Mouse (Mus musculus): ENCODE measurements around the gene Apc2. TPM values are rescaled to one million over a fixed set of nuclear protein-coding genes. Genes with fewer than 3 reads are reported as not detected.
A peak's percentile ranks its signal among the peaks of the same experiment; 100 is the strongest.

Gene Apc2
- polyA plus RNA-seq, 1 experiment from 2014 or later = 0.74 TPM

DNA sequence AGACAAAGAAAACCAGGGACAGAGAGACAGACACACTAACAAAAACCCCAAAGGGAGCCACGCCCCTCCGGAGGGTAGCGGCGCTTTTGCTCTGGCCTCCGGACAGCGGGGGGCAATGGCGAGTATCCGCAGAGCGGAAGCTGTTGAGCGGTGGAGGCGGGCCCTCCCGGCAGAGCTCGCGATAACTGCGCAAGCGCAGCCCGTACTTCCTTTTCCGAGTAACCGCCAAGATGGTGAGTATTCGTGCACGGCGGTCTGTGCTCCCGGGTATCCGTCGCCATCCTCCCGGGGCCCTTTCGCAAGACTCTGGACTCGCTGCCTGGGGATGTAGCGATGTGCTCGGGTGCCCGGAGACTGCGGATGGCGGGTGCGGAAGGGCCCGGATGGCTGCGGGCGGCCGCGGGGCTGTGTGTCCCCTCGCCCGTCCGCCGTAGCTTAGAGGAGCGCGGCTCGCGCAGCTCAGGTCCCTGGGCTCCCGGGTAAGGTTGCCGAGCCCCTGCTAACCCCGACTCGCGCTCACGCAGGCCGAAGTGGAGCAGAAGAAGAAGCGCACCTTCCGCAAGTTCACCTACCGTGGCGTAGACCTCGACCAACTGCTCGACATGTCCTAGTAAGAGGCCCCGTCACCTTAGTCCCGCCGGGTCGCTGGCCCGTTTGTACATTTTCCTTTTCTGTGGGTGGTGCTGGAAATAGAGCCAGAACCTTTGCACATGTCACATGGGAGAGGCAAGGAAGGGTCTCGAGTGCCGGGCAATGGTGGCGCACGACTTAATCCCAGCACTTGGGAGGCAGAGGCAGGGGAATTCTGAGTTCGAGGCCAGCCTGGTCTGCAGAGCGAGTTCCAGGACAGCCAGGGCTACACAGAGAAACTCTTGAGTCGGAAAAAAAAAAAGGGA, 3.3 kb upstream of the Apc2 start, which contains the start of gene Rps15:
Rps15 (plus strand) TSS at position 203 of the 896 bp plus-strand sequence.
- H3K9me3 ChIP-seq = no peaks in the 10 kb centered on the region
- WGBS = under 1% methylated on average over 72 of the region's 72 CpGs

DNA sequence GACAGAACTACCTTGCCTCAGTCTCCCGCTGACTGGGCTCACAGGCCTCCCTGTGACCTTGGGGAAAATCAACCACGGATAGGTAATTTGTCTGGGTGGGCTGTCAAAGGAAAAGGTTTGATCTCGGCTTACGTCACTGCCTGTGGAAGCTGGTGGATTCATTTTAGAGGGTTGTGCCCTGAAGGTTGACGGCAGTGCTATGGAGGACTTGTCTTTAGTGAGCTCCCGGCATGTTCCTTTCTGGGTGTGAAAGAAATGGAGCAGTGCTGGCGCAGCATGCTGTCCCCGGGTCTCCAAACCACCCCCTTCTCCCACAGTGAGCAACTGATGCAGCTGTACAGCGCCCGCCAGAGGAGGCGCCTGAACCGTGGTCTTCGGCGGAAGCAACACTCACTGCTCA, 2.5 kb upstream of the Apc2 start:
- Histone ChIP-seq H3K36me3 (peaks cover 32% of the 10 kb centered on the region), H3K27ac (peak overlapping the region; percentile 98), H3K9me3 (no peaks in the 10 kb centered on the region), H3K4me3 (peak overlapping the region; percentile 91), H3K27me3 (ENCODE audit: insufficient read depth, poor library complexity, severe bottlenecking) (peaks cover 21% of the 10 kb centered on the region), H3K4me1 (peaks cover 48% of the 10 kb centered on the region)
- WGBS = 38% methylated on average over 14 of the region's 14 CpGs
- DNase-seq (ENCODE audit: low spot score) = no peak

More for the DNA sequence above, 3.3 kb upstream of the Apc2 start, which contains the start of gene Rps15:
- Histone ChIP-seq H3K4me3 (peak within 1 kb of the TSS; percentile 91), H3K27me3 (ENCODE audit: insufficient read depth, poor library complexity, severe bottlenecking) (peaks cover 13% of the 10 kb centered on the region), H3K27ac (peak within 1 kb of the TSS; percentile 98), H3K4me1 (peaks cover 47% of the 10 kb centered on the region), H3K36me3 (peaks cover 38% of the 10 kb centered on the region)
- peak; percentile 97 for DNase-seq (ENCODE audit: low spot score)

DNA sequence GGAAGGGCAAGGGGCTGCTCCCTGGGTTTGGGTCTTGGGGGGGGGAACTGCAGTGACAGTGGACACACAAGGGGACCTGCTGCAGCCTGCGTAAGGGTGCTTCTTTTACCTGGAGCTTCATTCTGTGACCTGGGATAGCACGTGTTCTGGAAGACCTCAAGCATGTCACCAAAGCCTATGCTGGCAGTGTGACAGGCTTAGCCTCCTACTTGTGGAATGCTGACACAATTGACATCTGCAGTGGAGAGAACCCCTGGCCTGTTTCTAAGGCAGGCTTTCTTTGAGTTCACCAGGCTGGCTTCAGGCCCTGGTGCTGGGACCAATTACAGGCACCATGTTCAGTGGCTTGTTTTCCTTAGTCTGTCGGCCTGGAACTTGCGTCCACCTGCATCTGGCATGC, 1.5 kb upstream of the Apc2 start:
- H3K36me3 ChIP-seq = peaks cover 22% of the 10 kb centered on the region
- H3K9me3 ChIP-seq = no peaks in the 10 kb centered on the region

DNA sequence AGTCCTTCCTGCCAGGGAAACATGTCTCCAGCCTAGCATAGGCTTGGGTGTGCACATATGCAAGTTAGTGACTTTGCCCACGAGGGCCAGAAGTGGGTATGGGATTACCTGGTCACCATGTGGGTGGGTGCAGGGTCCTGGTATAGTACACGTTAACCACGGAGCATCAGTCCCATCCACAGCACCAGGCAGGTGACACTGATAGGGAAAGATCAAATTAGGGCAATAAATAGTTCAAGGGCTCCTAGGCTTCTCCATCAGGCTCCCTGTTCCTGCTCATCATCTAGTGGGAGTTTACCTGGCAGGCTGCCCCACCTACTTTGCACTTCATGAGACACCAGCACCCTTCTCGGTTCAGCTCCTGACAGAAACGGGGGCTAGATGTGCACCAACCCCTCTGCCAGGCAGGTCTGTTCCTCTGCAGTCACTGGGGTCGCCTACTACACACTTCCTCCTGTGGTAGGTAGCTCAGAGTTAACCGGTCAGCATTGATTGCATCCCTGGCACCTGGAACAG, 931 bp upstream of the Apc2 start:
- no peaks in the 10 kb centered on the region for H3K9me3 ChIP-seq
- H3K4me3 ChIP-seq = peak overlapping the region; percentile 91; the same call in 1 of the 2 replicates
- H3K4me1 ChIP-seq = peaks cover 52% of the 10 kb centered on the region
- peaks cover 36% of the 10 kb centered on the region for H3K27me3 ChIP-seq (ENCODE audit: insufficient read depth, poor library complexity, severe bottlenecking)
- no peak for DNase-seq (ENCODE audit: low spot score)
- 48% methylated on average over 7 of the region's 7 CpGs for WGBS
- peaks cover 21% of the 10 kb centered on the region for H3K36me3 ChIP-seq
- no peak overlapping the region for H3K27ac ChIP-seq

More for the DNA sequence above, 1.5 kb upstream of the Apc2 start:
- Histone ChIP-seq H3K4me3 (peak overlapping the region; percentile 91; the same call in 1 of the 2 replicates), H3K27ac (no peak overlapping the region), H3K4me1 (peaks cover 52% of the 10 kb centered on the region), H3K27me3 (ENCODE audit: insufficient read depth, poor library complexity, severe bottlenecking) (peaks cover 31% of the 10 kb centered on the region)
- 70% methylated on average over 4 of the region's 4 CpGs for WGBS
- DNase-seq (ENCODE audit: low spot score) = no peak

DNA sequence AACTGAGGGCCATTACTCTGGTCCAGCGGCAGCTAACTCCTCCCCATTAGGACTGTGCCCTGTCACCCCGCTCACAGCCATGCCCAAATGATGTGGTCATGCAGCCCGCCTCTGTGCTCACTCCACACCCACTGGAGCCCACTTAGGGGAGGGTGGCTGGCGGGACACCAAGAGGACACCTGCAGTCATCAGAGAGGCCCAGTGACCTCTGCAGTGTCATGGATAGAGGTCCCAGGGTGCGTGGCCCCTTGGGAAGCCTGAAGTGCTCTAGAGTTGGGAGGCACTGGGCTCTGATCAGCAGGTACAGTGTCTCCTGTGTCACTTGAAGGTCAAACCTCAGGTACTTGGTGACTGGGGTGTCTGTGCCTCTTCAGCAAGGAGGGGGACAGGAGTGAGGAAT, 1.0 kb downstream of the Apc2 start:
- no peak overlapping the region for H3K27ac ChIP-seq
- WGBS = 75% methylated on average over 5 of the region's 5 CpGs
- H3K9me3 ChIP-seq = no peaks in the 10 kb centered on the region
- H3K4me1 ChIP-seq = peaks cover 53% of the 10 kb centered on the region
- H3K4me3 ChIP-seq = peak overlapping the region; percentile 58; the same call in 1 of the 2 replicates
- H3K36me3 ChIP-seq = peaks cover 21% of the 10 kb centered on the region
- no peak for DNase-seq (ENCODE audit: low spot score)
- peaks cover 56% of the 10 kb centered on the region for H3K27me3 ChIP-seq (ENCODE audit: insufficient read depth, poor library complexity, severe bottlenecking)

DNA sequence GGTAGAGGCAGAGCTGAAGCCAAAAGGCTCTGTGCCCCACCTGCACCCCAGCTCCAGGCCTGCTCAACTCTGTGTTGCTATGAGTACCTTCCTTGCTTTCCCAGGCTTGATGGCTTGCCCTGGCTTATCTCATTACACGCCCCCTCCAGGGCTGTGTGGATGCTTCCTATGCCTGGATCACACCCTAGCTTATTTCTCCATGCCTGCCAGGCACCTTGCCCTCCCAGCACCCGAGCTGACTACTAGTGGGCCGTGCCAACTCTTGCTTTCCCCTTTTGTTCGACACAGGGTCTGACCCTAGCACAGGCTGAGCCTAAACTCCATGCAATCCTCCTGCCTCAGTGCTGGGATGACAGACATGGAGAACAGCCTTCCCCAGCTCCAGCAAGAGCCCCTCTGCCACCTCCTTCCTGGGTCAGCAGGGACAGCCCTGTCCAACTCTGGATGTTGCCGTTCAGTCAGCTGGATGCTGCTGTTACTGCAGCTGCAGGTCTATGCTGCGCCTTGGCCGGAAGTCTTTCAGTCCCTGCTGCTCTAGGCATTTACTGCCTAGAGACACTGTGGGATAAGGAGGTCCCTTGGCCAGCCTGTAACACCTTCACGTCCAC, 1.9 kb downstream of the Apc2 start:
- H3K27ac ChIP-seq = no peak overlapping the region
- no peak overlapping the region for H3K4me3 ChIP-seq
- H3K27me3 ChIP-seq (ENCODE audit: insufficient read depth, poor library complexity, severe bottlenecking) = peaks cover 64% of the 10 kb centered on the region
- H3K9me3 ChIP-seq = no peaks in the 10 kb centered on the region
- 60% methylated on average over 8 of the region's 8 CpGs for WGBS
- peaks cover 60% of the 10 kb centered on the region for H3K4me1 ChIP-seq
- peaks cover 21% of the 10 kb centered on the region for H3K36me3 ChIP-seq
- no peak for DNase-seq (ENCODE audit: low spot score)

DNA sequence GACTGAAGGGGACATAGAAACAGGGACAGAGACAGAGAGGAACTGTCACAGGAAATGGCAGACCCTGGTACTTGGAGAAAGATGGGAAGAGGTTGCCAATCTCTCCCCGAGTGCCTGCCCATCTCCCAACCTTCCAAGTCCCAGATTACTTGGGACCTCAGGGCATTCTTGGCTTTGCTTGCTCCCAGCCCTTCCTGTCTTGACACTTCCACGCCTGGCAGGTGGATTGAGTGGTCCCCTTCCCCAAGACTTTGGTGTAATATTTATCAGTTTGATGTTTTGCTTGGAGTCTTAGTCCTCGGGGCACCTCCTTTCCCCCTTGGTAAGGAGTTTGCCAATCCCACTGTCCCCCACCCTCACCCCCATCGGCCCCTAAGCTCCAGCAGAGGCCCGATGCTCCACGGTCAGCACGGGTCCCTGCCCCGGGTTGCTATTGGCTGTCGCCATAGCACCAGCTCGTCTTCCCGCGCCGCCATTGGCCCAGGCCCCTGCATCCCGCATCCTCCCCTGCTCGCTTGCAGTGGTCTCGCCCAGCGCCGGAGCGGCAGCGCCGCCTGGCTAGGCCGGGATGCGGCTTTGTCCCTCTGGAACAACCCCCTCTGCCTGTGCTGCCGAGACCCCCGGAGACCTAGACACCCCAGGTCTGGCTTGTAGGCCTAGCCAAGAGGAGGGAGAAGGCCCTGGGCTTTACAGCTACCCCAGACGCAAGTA, 2.9 kb downstream of the Apc2 start:
- 7% methylated on average over 26 of the region's 26 CpGs for WGBS
- H3K4me3 ChIP-seq = peak overlapping the region; percentile 22; the same call in 1 of the 2 replicates
- H3K9me3 ChIP-seq = no peaks in the 10 kb centered on the region
- peaks cover 55% of the 10 kb centered on the region for H3K4me1 ChIP-seq
- no peak overlapping the region for H3K27ac ChIP-seq
- H3K36me3 ChIP-seq = peaks cover 14% of the 10 kb centered on the region
- DNase-seq (ENCODE audit: low spot score) = no peak
- H3K27me3 ChIP-seq (ENCODE audit: insufficient read depth, poor library complexity, severe bottlenecking) = peaks cover 70% of the 10 kb centered on the region

DNA sequence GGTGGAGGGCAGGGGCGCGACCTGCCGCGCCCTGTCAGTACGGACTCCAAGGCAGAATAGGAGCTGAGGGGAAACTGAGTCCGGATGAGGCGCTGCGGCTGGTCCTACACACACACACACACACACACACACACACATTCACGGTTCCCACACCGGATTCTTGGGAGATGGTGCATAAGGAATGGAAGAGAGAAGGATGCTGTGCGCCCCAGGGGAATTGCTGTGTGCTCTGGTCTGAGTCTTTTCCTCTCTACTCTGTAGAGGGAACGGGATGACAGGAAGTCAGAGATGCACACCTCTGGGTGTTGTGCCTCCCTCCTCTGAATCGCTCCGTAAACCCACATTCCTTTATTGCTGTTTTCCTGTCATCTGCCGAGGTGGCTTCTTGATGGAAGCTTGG, 3.5 kb downstream of the Apc2 start:
- 12% methylated on average over 15 of the region's 15 CpGs for WGBS
- H3K27ac ChIP-seq = no peak overlapping the region

DNA sequence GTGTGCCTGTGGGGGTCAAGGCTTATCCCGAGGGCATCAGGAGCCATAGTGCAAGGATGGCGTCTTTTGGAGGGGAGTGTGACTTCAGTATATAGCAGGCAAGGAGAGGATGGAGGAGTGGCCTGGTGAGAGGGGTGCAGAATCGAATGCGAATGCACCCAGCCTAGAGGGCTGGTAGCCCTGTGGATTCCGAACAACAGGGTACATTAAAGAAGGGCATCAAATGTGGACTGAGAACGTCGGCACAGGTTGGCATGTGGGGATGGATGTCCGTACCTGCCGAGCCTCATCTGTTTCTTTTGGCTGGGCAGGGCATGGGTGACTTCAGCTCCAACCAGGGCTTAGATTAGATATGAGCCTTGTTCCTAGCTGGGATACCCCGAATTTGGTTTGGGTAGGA, 4.0 kb downstream of the Apc2 start:
- peaks cover 48% of the 10 kb centered on the region for H3K4me1 ChIP-seq

More for the DNA sequence above, 3.5 kb downstream of the Apc2 start:
- peaks cover 49% of the 10 kb centered on the region for H3K4me1 ChIP-seq
- peaks cover 76% of the 10 kb centered on the region for H3K27me3 ChIP-seq (ENCODE audit: insufficient read depth, poor library complexity, severe bottlenecking)
- no peak for DNase-seq (ENCODE audit: low spot score)
- H3K36me3 ChIP-seq = peaks cover 8% of the 10 kb centered on the region
- H3K9me3 ChIP-seq = no peaks in the 10 kb centered on the region
- H3K4me3 ChIP-seq = peak overlapping the region; percentile 22; the same call in 1 of the 2 replicates

DNA sequence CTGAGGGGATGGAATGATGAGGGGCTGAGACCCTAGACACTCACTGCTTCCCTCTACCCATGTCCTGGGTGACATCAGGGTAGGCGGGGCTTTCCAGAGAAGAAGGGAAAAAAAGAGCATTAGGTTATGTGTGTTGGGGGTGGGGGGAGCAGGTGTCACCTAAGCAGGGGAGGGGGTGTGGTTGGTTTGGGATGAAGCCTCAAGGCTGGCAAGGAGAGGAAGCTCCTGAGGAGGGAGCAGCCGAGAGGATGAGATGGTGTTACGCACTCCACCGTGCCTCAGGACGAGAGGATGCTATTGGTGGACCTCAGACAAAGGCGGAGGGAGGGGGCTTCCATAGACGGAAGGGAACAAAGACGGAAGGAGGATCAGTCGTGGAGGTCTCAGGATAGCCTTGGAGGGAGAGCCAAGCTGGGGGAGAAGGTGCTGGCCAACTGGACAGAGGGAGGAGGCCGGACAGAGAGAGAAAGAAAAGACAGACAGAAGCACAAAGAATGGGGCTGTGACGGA, 5.0 kb downstream of the Apc2 start:
- no peak overlapping the region for H3K4me3 ChIP-seq
- WGBS = 31% methylated on average over 11 of the region's 11 CpGs
- no peak overlapping the region for H3K27ac ChIP-seq
- no peaks in the 10 kb centered on the region for H3K36me3 ChIP-seq
- H3K9me3 ChIP-seq = no peaks in the 10 kb centered on the region
- peaks cover 41% of the 10 kb centered on the region for H3K4me1 ChIP-seq
- peaks cover 90% of the 10 kb centered on the region for H3K27me3 ChIP-seq (ENCODE audit: insufficient read depth, poor library complexity, severe bottlenecking)
- DNase-seq (ENCODE audit: low spot score) = no peak

More for the DNA sequence above, 4.0 kb downstream of the Apc2 start:
- Histone ChIP-seq H3K4me3 (no peak overlapping the region), H3K36me3 (peaks cover 3% of the 10 kb centered on the region), H3K27ac (no peak overlapping the region), H3K9me3 (no peaks in the 10 kb centered on the region), H3K27me3 (ENCODE audit: insufficient read depth, poor library complexity, severe bottlenecking) (peaks cover 81% of the 10 kb centered on the region)
- no peak for DNase-seq (ENCODE audit: low spot score)
- WGBS = 55% methylated on average over 10 of the region's 10 CpGs

DNA sequence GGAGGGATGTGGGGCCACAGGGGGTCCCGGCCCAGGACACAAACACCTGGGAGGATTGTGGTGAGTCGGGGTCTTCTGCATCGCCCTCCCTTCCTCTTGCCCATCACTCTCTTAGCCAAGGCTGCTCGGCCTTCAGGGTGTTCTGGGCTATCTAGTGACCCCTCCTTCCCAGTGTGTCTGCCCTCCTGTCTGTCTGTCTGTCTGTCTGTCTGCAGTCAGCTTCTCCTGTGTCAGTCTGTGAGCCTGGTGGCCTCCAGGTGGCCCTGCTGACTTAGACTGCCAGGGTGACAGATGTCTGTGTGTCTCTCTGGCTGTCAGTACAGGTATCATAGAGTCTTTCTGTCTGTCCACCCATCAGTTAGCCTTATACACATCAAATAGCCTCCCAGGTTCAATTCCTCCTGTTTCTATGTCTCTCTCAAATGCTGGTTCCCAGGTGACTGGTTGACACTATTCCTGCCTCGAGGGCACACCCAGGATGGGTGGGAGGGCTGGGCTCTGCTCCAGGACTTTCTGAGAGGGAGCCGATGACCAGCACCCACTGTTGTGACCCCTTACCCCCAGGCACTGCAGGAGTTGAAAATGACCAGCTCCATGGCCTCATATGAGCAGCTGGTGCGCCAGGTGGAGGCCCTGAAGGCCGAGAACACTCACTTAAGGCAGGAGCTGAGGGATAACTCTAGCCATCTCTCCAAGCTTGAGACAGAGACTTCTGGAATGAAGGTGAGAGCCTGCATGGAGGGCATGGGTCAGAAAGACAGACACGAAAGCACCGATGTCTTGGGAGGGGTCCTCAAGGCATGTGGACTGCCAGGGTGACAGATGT, 5.7 kb downstream of the Apc2 start:
- no peak for DNase-seq (ENCODE audit: low spot score)
- Histone ChIP-seq H3K4me3 (no peak overlapping the region), H3K27ac (no peak overlapping the region), H3K27me3 (ENCODE audit: insufficient read depth, poor library complexity, severe bottlenecking) (peaks cover 96% of the 10 kb centered on the region), H3K9me3 (no peaks in the 10 kb centered on the region), H3K36me3 (no peaks in the 10 kb centered on the region), H3K4me1 (peaks cover 33% of the 10 kb centered on the region)
- 80% methylated on average over 10 of the region's 10 CpGs for WGBS

DNA sequence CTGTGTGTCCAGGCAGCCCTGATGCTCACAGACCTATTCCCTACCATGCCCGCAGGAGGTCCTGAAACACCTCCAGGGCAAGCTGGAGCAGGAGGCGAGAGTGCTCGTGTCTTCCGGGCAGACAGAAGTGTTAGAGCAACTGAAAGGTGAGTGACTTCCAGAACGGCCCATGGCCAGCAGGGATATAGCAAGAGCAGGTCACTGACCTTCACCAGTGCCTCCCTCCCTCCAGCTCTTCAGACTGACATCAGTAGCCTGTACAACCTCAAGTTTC, 6.2 kb downstream of the Apc2 start:
- H3K9me3 ChIP-seq = no peaks in the 10 kb centered on the region
- peak overlapping the region; percentile 17; the same call in 1 of the 2 replicates for H3K4me3 ChIP-seq
- peaks cover 28% of the 10 kb centered on the region for H3K4me1 ChIP-seq
- WGBS = 40% methylated on average over 5 of the region's 5 CpGs
- DNase-seq (ENCODE audit: low spot score) = no peak
- H3K27me3 ChIP-seq (ENCODE audit: insufficient read depth, poor library complexity, severe bottlenecking) = peaks cover 96% of the 10 kb centered on the region
- H3K27ac ChIP-seq = peak overlapping the region; percentile 13; the same call in 1 of the 2 replicates
- no peaks in the 10 kb centered on the region for H3K36me3 ChIP-seq

Measured in heart, embryonic 10.5 days (tissue).